Mouse (Mus musculus) G1E (cell line): Measurements from ENCODE around the gene Iapp. TPM values are rescaled to one million over a fixed set of nuclear protein-coding genes. Genes with fewer than 3 reads are reported as not detected.
"Not testable (repeated sequence)": the region's sequence is repeated elsewhere in the genome, so short reads cannot be mapped to it uniquely, and the experiment has no call there.

ENCODE experiments used
- ATAC-seq: 2 replicates; pipeline ENCODE4 v1.8.0; 2016; ENCODE audit warnings: mild to moderate bottlenecking; ENCODE audit not compliant: insufficient number of reproducible peaks, poor library complexity, low FRiP score, severe bottlenecking; ENCODE audit errors: extremely low read depth
- DNase-seq: peaks from one replicate; pipeline ENCODE4 v3.0.0; 2012; ENCODE audit warnings: low spot score
- H3K27me3 ChIP-seq: 2 replicates; pipeline ENCODE4 v1.6.1; 2012; ENCODE audit warnings: mild to moderate bottlenecking, low read length, inconsistent platforms; ENCODE audit not compliant: insufficient read depth
- H3K36me3 ChIP-seq: replicated peaks from 2 replicates; pipeline ENCODE3; 2012; ENCODE audit warnings: mild to moderate bottlenecking, inconsistent platforms
- H3K4me1 ChIP-seq: 2 replicates; pipeline ENCODE4 v1.6.1; 2012; ENCODE audit warnings: low read depth, low read length, inconsistent platforms, mixed read lengths; ENCODE audit not compliant: insufficient read depth
- H3K4me3 ChIP-seq: 2 replicates; pipeline ENCODE4 v1.5.1; 2012; ENCODE audit warnings: low read depth, mild to moderate bottlenecking, inconsistent platforms, low read length, moderate library complexity, mixed read lengths
- H3K9me3 ChIP-seq: replicated peaks from 2 replicates; pipeline ENCODE4 v1.6.1; 2012; ENCODE audit warnings: inconsistent platforms
- CTCF ChIP-seq: IDR thresholded peaks from 2 replicates; pipeline ENCODE4 v1.5.1; 2012; ENCODE audit warnings: low read depth, low read length, inconsistent platforms, mixed read lengths
- GATA1 ChIP-seq: IDR thresholded peaks from 2 replicates; pipeline ENCODE4 v1.6.1; 2012; ENCODE audit warnings: borderline replicate concordance, low read length, inconsistent platforms, mixed read lengths
- GATA2 ChIP-seq: IDR thresholded peaks from 2 replicates; pipeline ENCODE4 v1.6.1; 2012; ENCODE audit warnings: low read depth, low read length, inconsistent platforms, borderline replicate concordance
- POLR2AphosphoS5 ChIP-seq: IDR thresholded peaks from 2 replicates; pipeline ENCODE4 v1.6.1; 2012; ENCODE audit warnings: low read depth, low read length, inconsistent platforms; ENCODE audit not compliant: insufficient replicate concordance
- TAL1 ChIP-seq: conservative IDR thresholded peaks from 2 replicates; pipeline ENCODE4 v1.6.1; 2012; ENCODE audit warnings: low read depth, low read length, inconsistent platforms, mixed read lengths
- polyA plus RNA-seq: library from polyadenylated mRNA; stranded (reverse); fragments of >175 nt; gene quantifications from 2 replicates; pipeline ENCODE4 v1.2.3, GENCODE M21; 2012
- total RNA-seq, 2 experiments: library from RNA; stranded (forward) in 1 of 2; stranded (reverse) in 1 of 2; fragments of 200-1000 nt in 1 of 2; fragments of >200 nt in 1 of 2; fragmentation: Nextera tagmentation in 1 of 2; gene quantifications; 2 replicates each; pipeline ENCODE4 v1.2.3; 2014 to 2017

Gene Iapp
- total RNA-seq (2014; fragmentation: Nextera tagmentation) (not detected in 2 replicates), total RNA-seq (2017) (not detected in 2 replicates), polyA plus RNA-seq (not detected in 2 replicates)

DNA sequence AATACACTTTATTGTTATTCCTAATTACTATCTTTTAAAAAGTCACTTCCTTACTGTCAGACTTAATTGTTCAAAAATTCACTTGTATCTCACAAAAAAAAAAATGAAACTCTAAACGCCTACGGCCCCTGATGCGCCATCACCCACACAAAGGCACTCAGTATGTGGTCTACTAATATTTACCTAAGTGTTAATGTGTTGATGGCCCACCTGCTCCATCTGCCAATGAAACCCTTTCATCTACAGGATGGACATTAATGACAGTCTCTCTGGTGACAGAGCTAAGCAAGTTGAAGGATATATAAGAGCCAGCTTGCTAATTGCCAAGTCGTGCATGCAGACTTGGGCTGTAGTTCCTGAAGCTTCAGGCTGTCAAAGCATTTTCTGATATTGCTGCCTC, at the start of gene Iapp:
Gene Iapp, plus strand, starts transcription at position 326 of the 400 bp plus-strand sequence.
- ATAC-seq = no peak
- Histone ChIP-seq H3K4me3 (no peak within 1 kb of the TSS), H3K36me3 (no peaks in the 10 kb centered on the region), H3K27me3 (no peaks in the 10 kb centered on the region), H3K9me3 (no peaks in the 10 kb centered on the region), H3K4me1 (peaks cover 2% of the 10 kb centered on the region; the same call in 1 of the 2 replicates)
- no peak for DNase-seq
- TF ChIP-seq GATA1 = no peak
- no peak for TF ChIP-seq POLR2AphosphoS5
- no peak for TF ChIP-seq GATA2
- no peak for TF ChIP-seq CTCF
- TF ChIP-seq TAL1 = no peak

DNA sequence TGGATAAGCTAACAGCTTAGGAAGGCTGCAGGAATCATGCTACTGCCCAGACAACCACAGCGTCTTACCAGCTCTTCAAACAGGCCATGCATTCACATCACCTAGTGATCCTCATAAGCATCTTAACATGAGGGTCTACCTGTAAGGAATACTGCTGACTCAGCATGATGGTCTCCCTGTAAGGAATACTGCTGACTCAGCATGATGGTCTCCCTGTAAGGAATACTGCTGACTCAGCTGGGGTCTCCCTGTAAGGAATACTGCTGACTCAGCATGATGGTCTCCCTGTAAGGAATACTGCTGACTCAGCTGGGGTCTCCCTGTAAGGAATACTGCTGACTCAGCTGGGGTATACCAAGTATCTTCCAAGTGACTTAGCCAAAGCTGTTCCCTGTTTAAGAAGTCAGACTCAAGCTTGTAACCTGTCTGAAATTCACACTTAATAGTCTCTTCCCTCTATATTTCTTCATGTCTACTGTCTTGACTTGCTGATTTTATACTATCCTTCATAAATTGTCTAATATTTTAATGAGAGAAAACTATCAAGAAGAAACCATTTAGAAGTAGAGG, 47.4 kb upstream of the Iapp start:
- H3K4me1 ChIP-seq, ATAC-seq: not testable (repeated sequence)

DNA sequence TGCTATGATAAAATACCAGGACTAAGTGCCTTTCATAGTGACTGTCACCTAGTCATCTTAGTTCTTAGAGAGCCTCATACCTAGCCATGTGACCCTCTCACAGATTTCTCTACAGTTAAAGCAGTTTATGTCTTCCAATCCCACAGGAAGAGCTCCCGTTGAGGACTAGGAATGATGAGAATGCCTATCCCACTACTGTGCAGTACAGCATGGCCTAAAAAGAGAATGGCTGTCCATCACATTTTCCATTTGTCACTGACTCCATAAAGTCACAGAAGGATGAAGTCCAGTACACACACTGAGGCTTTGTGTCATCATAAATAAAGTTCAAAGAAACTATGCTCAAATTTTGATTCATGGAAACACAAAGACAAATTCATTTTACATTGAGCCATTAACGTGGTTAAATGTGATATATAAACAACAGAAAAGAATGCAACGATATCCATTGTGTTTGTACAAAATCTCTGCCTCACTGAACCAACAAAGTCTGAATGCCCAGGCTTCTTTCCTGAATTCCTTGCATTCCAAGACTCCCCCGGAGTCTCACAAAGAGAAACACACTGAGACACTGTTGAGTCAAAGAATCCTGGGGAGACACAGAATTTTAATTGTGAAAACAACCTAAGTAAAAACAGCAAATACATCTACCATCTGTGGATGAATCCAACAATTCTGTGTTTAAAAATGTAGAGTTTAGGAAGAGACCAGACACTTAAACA, 22.3 kb upstream of the Iapp start:
- H3K36me3 ChIP-seq = no peaks in the 10 kb centered on the region
- H3K27me3 ChIP-seq = no peaks in the 10 kb centered on the region
- DNase-seq (no peak), ATAC-seq (no peak)
- H3K4me3 ChIP-seq = no peak overlapping the region
- peaks cover 2% of the 10 kb centered on the region; the same call in 1 of the 2 replicates for H3K4me1 ChIP-seq
- no peaks in the 10 kb centered on the region for H3K9me3 ChIP-seq
- TF ChIP-seq GATA1 (no peak), CTCF (no peak), TAL1 (no peak), GATA2 (no peak), POLR2AphosphoS5 (no peak)

More for the DNA sequence above, 47.4 kb upstream of the Iapp start:
- H3K9me3 ChIP-seq, DNase-seq, H3K27me3 ChIP-seq, H3K4me3 ChIP-seq, H3K36me3 ChIP-seq: not testable (repeated sequence)

DNA sequence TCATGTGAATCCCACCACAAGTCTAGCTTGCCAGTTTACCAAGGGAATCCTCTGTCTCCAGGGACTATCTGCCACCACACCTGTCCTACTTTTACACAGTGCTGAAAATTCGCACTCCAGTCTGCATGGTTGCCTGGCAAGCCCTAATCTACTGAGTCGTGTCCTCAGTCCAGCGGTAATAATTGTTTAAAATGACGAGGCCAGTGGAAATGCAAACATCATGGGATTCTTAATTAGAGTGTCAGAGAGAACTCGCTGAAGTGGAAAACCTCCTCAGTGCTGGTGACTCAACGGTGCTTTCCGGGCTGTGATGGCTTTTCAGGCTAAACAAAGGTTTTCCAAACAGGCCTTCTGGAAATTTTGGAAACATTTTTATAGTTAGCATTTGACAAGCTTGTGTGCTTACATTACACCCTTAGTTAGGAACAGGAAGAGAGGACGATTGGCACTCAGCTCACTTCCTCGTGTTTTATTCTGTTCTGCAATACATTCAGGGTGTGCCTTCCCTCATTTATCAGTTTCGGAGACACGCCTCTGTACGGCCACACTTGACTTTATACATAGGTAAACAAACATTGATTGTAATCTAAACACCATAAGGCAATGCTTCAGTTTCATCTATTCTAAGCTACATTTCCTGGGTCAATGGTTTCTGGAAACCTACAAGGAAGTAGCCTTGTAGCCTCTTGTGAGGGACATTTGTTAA, 8.7 kb upstream of the Iapp start:
- DNase-seq (no peak), ATAC-seq (peak; percentile 77)
- TF ChIP-seq TAL1 = no peak
- TF ChIP-seq GATA2 = no peak
- TF ChIP-seq GATA1 = no peak
- no peak for TF ChIP-seq CTCF
- TF ChIP-seq POLR2AphosphoS5 = no peak
- H3K4me3 ChIP-seq = no peak overlapping the region
- no peaks in the 10 kb centered on the region for H3K27me3 ChIP-seq
- H3K36me3 ChIP-seq = no peaks in the 10 kb centered on the region
- peaks cover 11% of the 10 kb centered on the region for H3K4me1 ChIP-seq
- H3K9me3 ChIP-seq = no peaks in the 10 kb centered on the region

DNA sequence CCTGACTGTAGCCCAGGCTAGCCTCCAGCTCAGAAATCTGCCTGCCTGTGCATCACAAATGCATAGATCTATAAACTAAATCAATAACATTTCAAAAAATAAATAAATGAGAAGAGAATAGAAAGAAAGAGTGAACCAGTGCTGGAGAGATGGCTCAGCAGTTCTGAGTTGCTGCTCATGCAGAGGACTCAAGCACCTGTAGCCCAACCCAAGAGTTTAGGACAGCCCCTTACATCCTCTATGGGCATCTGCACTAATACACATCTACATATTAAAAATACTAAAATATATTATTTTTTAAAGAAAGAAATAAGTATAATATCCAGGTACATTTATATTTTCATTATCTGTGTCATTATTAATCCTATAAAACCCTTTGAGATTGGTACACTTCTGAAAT, 6.9 kb downstream of the Iapp start:
- DNase-seq (no peak), ATAC-seq (no peak)
- Histone ChIP-seq H3K9me3 (no peaks in the 10 kb centered on the region), H3K27me3 (no peaks in the 10 kb centered on the region), H3K4me1 (peaks cover 17% of the 10 kb centered on the region), H3K36me3 (no peaks in the 10 kb centered on the region), H3K4me3 (no peak overlapping the region)
- no peak for TF ChIP-seq CTCF
- TF ChIP-seq TAL1 = no peak
- no peak for TF ChIP-seq POLR2AphosphoS5
- TF ChIP-seq GATA1 = no peak
- no peak for TF ChIP-seq GATA2

DNA sequence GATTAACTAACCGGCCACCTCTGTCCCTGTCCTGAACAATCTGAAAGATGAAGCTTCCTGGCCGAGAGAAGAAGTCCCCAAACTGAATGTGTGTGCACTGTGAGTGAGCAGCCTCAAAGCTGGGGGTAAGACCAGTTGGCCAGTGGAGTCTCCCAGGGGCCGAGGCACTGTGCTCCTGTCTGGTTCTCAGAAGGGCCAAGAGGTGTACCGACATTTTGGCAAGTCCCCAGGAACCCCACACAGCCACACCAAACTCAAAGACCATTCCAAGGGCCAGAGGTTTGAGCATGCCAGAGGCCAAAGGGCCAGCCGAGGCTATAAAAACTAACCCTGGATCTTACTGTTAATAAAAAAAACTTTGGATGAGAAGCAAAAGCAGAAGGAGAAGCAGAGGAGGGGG, 16.1 kb downstream of the Iapp start:
- ATAC-seq = no peak
- no peak for DNase-seq
- Histone ChIP-seq H3K4me3 (no peak overlapping the region), H3K4me1 (peaks cover 28% of the 10 kb centered on the region), H3K36me3 (no peaks in the 10 kb centered on the region), H3K27me3 (no peaks in the 10 kb centered on the region), H3K9me3 (no peaks in the 10 kb centered on the region)
- TF ChIP-seq GATA1 = no peak
- no peak for TF ChIP-seq TAL1
- TF ChIP-seq POLR2AphosphoS5 = no peak
- no peak for TF ChIP-seq GATA2
- TF ChIP-seq CTCF = no peak
